Mouse (Mus musculus) MEL (cell line): ENCODE data around the gene Ogdhl.

Experiments used
- CHD1 ChIP-seq: IDR thresholded peaks from 2 replicates; pipeline ENCODE4 v1.6.1; 2012; ENCODE audit warnings: low read depth, mild to moderate bottlenecking, inconsistent platforms, low read length, improper control_type of control experiment
- CTCF ChIP-seq, 3 experiments: IDR thresholded peaks in 2 of 3; conservative IDR thresholded peaks in 1 of 3; 2 replicates each; pipeline ENCODE4 v1.5.1; 2011 to 2012; ENCODE audit warnings: low read length in 3 of 3, low read depth in 2 of 3, mild to moderate bottlenecking in 2 of 3, improper control_type of control experiment in 1 of 3, inconsistent platforms in 1 of 3, mixed read lengths in 1 of 3, moderate library complexity in 1 of 3; ENCODE audit not compliant: control insufficient read depth in 1 of 3, insufficient read depth in 1 of 3, poor library complexity in 1 of 3, severe bottlenecking in 1 of 3
- EP300 ChIP-seq, 2 experiments: IDR thresholded peaks; 2 replicates each; pipeline ENCODE4 v1.6.1; 2011; ENCODE audit warnings: improper control_type of control experiment in 2 of 2, low read length in 2 of 2, low read depth in 1 of 2, mild to moderate bottlenecking in 1 of 2
- GATA1 ChIP-seq: IDR thresholded peaks from 2 replicates; pipeline ENCODE4 v1.6.1; 2011; ENCODE audit warnings: low read depth, low read length, improper control_type of control experiment
- MAFK ChIP-seq: IDR thresholded peaks from 2 replicates; pipeline ENCODE4 v1.6.1; 2011; ENCODE audit warnings: low read depth, mild to moderate bottlenecking, low read length, improper control_type of control experiment, borderline replicate concordance
- NELFE ChIP-seq: IDR thresholded peaks from 2 replicates; pipeline ENCODE4 v1.6.1; 2011; ENCODE audit warnings: low read depth, low read length, improper control_type of control experiment
- POLR2A ChIP-seq, 2 experiments: IDR thresholded peaks; 2 replicates each; pipeline ENCODE4 v1.6.1; 2011 to 2012; ENCODE audit warnings: low read length in 2 of 2, mild to moderate bottlenecking in 2 of 2, control low read depth in 1 of 2, improper control_type of control experiment in 1 of 2, low read depth in 1 of 2, moderate library complexity in 1 of 2; ENCODE audit not compliant: control insufficient read depth in 1 of 2, insufficient read depth in 1 of 2, poor library complexity in 1 of 2
- TCF12 ChIP-seq: IDR thresholded peaks from 2 replicates; pipeline ENCODE4 v1.6.1; 2014; ENCODE audit warnings: low read depth, mild to moderate bottlenecking, inconsistent platforms, low read length, improper control_type of control experiment, moderate library complexity
- USF1 ChIP-seq: IDR thresholded peaks from 2 replicates; pipeline ENCODE4 v1.6.1; 2014; ENCODE audit warnings: low read depth, mild to moderate bottlenecking, inconsistent platforms, low read length, improper control_type of control experiment, moderate library complexity
- ZNF384 ChIP-seq: IDR thresholded peaks from 2 replicates; pipeline ENCODE4 v1.6.1; 2012; ENCODE audit warnings: low read depth, mild to moderate bottlenecking, inconsistent platforms, low read length, improper control_type of control experiment

GRCm38 (mm10) chr14:32372510-32372909 lies 50.7 kb downstream of the Ogdhl start:
- TF ChIP-seq MAFK (no peak), ZNF384 (no peak), TCF12 (no peak), CHD1 (no peak), EP300 (IDR thresholded peaks at IDR 0.05; ENCODE audit: low read depth in 1 of 2, low read length in 2 of 2) (no peak), CTCF (IDR thresholded peaks at IDR 0.05 in 2 of 3, conservative IDR thresholded peaks at IDR 0.05 in 1 of 3; ENCODE audit: control insufficient read depth in 1 of 3, insufficient read depth in 1 of 3, low read depth in 2 of 3, low read length in 3 of 3, poor library complexity in 1 of 3, severe bottlenecking in 1 of 3) (no peak), GATA1 (no peak), NELFE (no peak), USF1 (no peak), POLR2A (IDR thresholded peaks at IDR 0.05; ENCODE audit: control insufficient read depth in 1 of 2, insufficient read depth in 1 of 2, low read depth in 1 of 2, low read length in 2 of 2, poor library complexity in 1 of 2) (no peak)
